Mouse (Mus musculus) limb, embryonic 12.5 days (tissue): ENCODE measurements around the gene Car14. TPM values are rescaled to one million over a fixed set of nuclear protein-coding genes. Genes with fewer than 3 reads are reported as not detected.
"Not testable (repeated sequence)": the region's sequence is repeated elsewhere in the genome, so short reads cannot be mapped to it uniquely, and the experiment has no call there.

ENCODE experiments used
- ATAC-seq: fragments of 200-750 bp; cut with Nextera tagmentation; 2 replicates; pipeline ENCODE4 v1.8.0; 2017; ENCODE audit warnings: low read depth, moderate TSS enrichment; ENCODE audit not compliant: insufficient number of reproducible peaks, insufficient read depth, low FRiP score, low TSS enrichment
- H3K27ac ChIP-seq: fragments of 300-500 bp; sonication (generic); 2 replicates; pipeline ENCODE4 v1.5.1; 2016; ENCODE audit warnings: mild to moderate bottlenecking, moderate library complexity
- H3K27me3 ChIP-seq: fragments of 300-500 bp; sonication (generic); 2 replicates; pipeline ENCODE4 v1.6.1; 2016; ENCODE audit warnings: mild to moderate bottlenecking, moderate library complexity
- H3K36me3 ChIP-seq: fragments of 300-500 bp; sonication (generic); 2 replicates; pipeline ENCODE4 v1.6.1; 2016; ENCODE audit warnings: mild to moderate bottlenecking, moderate library complexity
- H3K4me1 ChIP-seq: fragments of 300-500 bp; sonication (generic); replicated peaks from 2 replicates; pipeline ENCODE4 v1.6.1; 2016
- H3K4me2 ChIP-seq: fragments of 300-500 bp; sonication (generic); 2 replicates; pipeline ENCODE4 v1.6.1; 2016; ENCODE audit warnings: mild to moderate bottlenecking, moderate library complexity
- H3K4me3 ChIP-seq: fragments of 300-500 bp; sonication (generic); replicated peaks from 2 replicates; pipeline ENCODE4 v1.5.1; 2016; ENCODE audit warnings: mild to moderate bottlenecking
- H3K9ac ChIP-seq: fragments of 300-500 bp; sonication (generic); replicated peaks from 2 replicates; pipeline ENCODE4 v1.6.1; 2016; ENCODE audit warnings: mild to moderate bottlenecking, moderate library complexity
- H3K9me3 ChIP-seq: fragments of 300-500 bp; sonication (generic); 2 replicates; pipeline ENCODE4 v1.6.1; 2016; ENCODE audit warnings: mild to moderate bottlenecking, moderate library complexity
- WGBS: fragments of 180-500 bp; shearing (Covaris S2); methylation state at CpG from one replicate; pipeline ENCODE4 v1.1.7; 2016; 5-methylcytosine and 5-hydroxymethylcytosine counted together
- polyA plus RNA-seq: library from polyadenylated mRNA; unstranded; fragments of >200 nt; fragmentation: Nextera tagmentation; extraction: Ambion mirVana; gene quantifications from 2 replicates; pipeline ENCODE4 v1.2.1, GENCODE M21; 2016

Car14 gene
- polyA plus RNA-seq, 1 experiment from 2014 or later, result 78.4 TPM

DNA sequence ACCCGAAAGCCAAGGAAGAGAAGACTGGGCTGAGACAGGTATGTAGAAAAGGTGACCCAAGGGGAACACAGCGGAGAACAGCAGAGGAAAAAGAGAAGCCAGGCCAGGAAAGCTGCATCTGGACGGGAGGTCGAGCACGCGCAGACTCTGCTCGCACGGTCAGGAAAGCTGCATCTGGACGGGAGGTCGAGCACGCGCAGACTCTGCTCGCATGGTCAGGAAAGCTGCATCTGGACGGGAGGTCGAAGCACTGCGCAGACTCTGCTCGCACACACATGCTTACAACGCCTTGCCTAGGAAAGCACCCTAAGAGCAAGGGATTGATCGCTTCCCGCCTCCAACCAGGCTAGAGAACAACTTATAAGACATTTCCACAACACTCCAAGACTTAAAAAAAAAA is 38.9 kb downstream of the Car14 start:
- 89% methylated on average over 20 of the region's 20 CpGs for WGBS
- Histone ChIP-seq H3K4me1 (peaks cover 6% of the 10 kb centered on the region), H3K27ac (no peak overlapping the region), H3K4me2 (no peak overlapping the region), H3K4me3 (no peak overlapping the region), H3K27me3 (no peaks in the 10 kb centered on the region), H3K9me3 (no peaks in the 10 kb centered on the region), H3K9ac (no peak overlapping the region), H3K36me3 (peaks cover 78% of the 10 kb centered on the region)
- ATAC-seq, result no peak

DNA sequence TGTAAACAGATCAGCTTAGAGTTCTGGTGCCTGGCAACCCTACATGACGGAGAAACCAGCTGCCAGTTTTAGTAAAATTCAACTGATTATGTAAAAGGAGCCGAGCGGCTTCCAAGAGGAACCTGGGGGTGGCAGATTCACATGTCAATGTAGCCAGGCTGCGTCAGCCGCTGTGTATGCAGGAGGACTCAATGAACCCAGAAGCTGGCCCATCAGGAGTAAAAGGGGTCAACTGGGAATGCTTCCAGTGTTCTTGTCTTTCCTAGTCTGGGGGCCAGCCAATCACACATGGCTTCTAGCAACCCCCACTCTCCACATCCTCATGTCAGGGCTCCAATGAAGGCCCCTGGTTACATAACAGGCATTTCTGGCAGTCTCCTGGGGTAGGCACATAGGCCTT is 39.4 kb downstream of the Car14 start:
- no peak overlapping the region for H3K4me3 ChIP-seq
- no peaks in the 10 kb centered on the region for H3K27me3 ChIP-seq
- no peaks in the 10 kb centered on the region for H3K9me3 ChIP-seq
- H3K36me3 ChIP-seq, result peaks cover 75% of the 10 kb centered on the region
- whole genome bisulfite sequencing, result 82% methylated on average over 5 of the region's 5 CpGs
- no peak overlapping the region for H3K4me2 ChIP-seq
- ATAC-seq, result no peak
- no peak overlapping the region for H3K27ac ChIP-seq
- peaks cover under 1% of the 10 kb centered on the region; the same call in 1 of the 2 replicates for H3K4me1 ChIP-seq
- H3K9ac ChIP-seq, result 0 out of 2 replicates have a peak overlapping the region, but pooled peaks have one; percentile 37

DNA sequence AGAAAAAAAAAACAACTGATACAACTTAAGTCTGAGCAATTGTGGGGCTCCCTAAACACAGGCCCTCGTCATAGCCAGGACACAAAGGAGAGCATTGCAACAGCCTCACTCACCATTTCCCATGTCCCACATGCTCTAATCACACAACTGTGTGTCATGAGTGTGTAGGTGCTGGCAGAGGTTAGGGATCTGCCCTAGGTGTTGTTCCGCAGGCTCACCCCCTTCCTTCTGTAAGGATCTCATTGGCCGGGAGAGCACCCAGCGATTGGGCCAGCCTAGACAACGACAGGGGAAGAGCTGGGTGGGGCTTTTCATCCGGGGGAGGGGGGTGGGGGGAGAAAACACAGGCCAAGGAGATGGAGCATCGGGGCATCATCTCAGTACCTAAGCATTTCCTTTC is 40.9 kb downstream of the Car14 start:
- peaks cover 63% of the 10 kb centered on the region for H3K36me3 ChIP-seq
- H3K4me1 ChIP-seq, result no peaks in the 10 kb centered on the region
- H3K9me3 ChIP-seq, result no peaks in the 10 kb centered on the region
- no peak overlapping the region for H3K4me2 ChIP-seq
- ATAC-seq, result no peak
- no peak overlapping the region for H3K4me3 ChIP-seq
- no peak overlapping the region for H3K9ac ChIP-seq
- whole genome bisulfite sequencing, result 73% methylated on average over 7 of the region's 7 CpGs
- H3K27me3 ChIP-seq, result no peaks in the 10 kb centered on the region
- H3K27ac ChIP-seq, result no peak overlapping the region

DNA sequence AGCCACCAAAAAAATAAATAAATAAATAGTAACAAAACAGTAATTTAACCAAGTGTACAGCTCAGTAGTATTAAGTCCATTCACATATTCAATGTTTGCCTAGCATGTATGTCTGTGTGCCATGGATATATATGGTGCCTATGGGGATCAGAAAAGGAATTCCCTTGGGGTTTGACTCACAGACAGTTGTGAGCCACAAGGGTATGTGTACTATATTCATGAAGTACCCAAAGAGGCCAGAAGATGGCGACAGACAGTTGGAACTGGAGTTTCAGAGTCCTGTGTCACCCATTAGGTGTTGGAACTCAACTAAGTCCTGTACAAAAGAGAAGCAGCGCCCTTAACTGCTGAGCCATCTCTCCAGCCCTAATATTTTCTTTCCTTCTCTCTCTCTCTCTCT is 42.7 kb downstream of the Car14 start:
- WGBS, result 43% methylated on average over 2 of the region's 2 CpGs

DNA sequence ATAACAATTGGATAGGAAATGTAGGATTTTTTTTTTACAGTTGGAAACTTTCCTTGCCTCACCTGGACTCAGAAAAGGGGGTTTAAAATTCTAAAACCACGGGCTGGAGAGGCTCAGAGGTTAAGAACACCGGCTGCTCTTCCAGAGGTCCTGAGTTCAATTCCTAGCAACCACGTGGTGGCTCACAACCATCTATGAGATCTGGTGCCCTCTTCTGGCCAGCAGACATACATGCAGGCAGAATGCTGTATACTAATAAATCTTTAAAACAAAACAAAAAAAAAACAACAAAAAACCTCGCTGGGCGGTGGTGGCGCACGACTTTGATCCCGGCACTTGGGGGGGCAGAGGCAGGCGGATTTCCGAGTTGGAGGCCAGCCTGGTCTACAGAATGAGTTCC is 43.3 kb downstream of the Car14 start:
- ATAC-seq, result no peak
- Histone ChIP-seq H3K36me3 (peaks cover 44% of the 10 kb centered on the region), H3K4me1 (no peaks in the 10 kb centered on the region), H3K4me3 (no peak overlapping the region), H3K9me3 (no peaks in the 10 kb centered on the region), H3K4me2 (no peak overlapping the region), H3K27me3 (no peaks in the 10 kb centered on the region), H3K9ac (no peak overlapping the region), H3K27ac (no peak overlapping the region)
- 81% methylated on average over 10 of the region's 10 CpGs for WGBS

More for the DNA sequence above, 42.7 kb downstream of the Car14 start:
- no peak overlapping the region for H3K9ac ChIP-seq
- 0 out of 2 replicates have a peak, but pooled peaks have one; percentile 53 for ATAC-seq
- peaks cover 47% of the 10 kb centered on the region for H3K36me3 ChIP-seq
- H3K4me1 ChIP-seq, result no peaks in the 10 kb centered on the region
- no peaks in the 10 kb centered on the region for H3K27me3 ChIP-seq
- H3K4me2 ChIP-seq, result no peak overlapping the region
- H3K4me3 ChIP-seq, result no peak overlapping the region
- H3K27ac ChIP-seq, result no peak overlapping the region
- H3K9me3 ChIP-seq, result no peaks in the 10 kb centered on the region

DNA sequence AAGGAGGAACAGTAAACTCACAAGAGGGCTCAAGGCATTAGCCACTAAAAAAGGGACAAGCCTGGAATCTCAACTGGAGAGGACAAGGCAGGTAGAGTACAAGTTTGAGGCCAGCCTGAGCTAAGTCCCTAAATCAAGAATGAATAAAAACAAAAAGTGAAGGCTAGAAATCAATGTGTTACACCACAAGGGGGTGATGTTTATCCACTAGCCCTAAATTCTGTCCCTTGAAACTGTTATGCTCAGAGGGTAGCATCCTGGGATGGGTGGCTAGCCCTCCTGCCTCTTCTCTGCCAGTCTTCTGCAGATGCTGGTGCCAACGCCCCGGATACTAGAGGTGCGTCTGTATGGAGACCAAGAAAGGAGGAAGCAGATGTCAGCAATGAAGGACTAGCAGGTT is 44.2 kb downstream of the Car14 start:
- H3K4me1 ChIP-seq, result no peaks in the 10 kb centered on the region
- ATAC-seq, result no peak
- WGBS, result 94% methylated on average over 3 of the region's 3 CpGs
- no peak overlapping the region for H3K9ac ChIP-seq
- H3K27me3 ChIP-seq, result no peaks in the 10 kb centered on the region
- H3K4me3 ChIP-seq, result no peak overlapping the region
- peaks cover 35% of the 10 kb centered on the region for H3K36me3 ChIP-seq
- no peak overlapping the region for H3K4me2 ChIP-seq
- H3K9me3 ChIP-seq, result no peaks in the 10 kb centered on the region
- no peak overlapping the region for H3K27ac ChIP-seq

DNA sequence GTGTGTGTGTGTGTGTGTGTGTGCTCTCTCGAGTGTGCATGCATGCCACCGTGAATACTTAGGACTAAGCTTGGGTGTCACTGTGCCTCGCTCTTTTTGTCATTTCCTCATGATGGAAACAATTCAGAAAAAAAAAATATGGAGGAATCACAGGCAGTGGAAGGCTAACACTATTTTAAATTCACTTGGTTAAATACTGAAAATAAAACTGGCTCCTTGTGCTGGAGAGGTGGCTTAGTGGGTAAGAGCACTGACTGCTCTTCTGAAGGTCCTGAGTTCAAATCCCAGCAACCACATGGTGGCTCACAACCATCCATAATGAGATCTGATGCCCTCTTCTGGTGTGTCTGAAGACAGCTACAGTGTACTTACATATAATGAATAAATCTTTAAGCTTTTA is 46.2 kb downstream of the Car14 start:
- H3K9ac ChIP-seq, H3K4me2 ChIP-seq, H3K27ac ChIP-seq, H3K4me3 ChIP-seq, H3K4me1 ChIP-seq, H3K9me3 ChIP-seq, H3K27me3 ChIP-seq, ATAC-seq: not testable (repeated sequence)
- peaks cover 19% of the 10 kb centered on the region for H3K36me3 ChIP-seq
- 80% methylated on average over 3 of the region's 3 CpGs for WGBS

DNA sequence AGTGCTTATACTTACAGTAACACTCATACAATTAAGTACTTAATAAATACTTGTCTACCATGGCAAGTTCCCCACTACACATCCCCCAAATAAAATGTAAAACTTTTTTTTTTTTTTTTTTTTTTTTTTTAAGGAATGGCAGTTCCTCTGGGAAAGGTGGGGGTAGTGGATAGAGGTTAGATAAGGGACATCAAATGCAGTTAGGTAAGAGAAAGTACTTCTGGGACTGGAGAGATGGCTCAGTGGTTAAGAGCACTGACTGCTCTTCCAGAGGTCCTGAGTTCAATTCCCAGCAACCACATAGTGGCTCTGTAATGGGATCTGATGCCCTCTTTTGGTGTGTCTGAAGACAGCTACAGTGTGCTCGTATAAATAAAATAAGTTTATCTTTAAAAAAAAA is 47.4 kb downstream of the Car14 start:
- not testable (repeated sequence) for H3K9me3 ChIP-seq, ATAC-seq

DNA sequence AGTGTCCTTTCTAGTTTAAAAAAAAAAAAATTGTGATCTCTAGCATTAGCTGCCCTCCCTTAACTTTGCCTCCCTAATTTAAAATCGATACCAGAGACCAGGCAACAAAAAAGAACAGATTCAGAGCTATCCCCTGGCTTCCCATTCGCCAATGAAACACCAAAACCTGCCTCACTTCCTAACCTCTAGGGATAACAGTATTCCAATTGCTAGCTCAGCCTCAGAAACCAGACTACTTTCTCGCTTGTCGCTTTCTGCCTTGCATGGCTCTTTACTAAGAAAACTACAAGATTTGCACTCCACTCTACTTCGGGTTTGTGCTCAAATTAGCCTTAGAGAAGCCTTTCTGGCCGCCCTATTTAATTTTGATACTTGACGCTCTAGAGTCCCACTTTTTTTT is 48.4 kb downstream of the Car14 start:
- Histone ChIP-seq H3K36me3 (peaks cover 24% of the 10 kb centered on the region), H3K9me3 (no peaks in the 10 kb centered on the region), H3K4me2 (peak overlapping the region; percentile 64), H3K4me3 (peak overlapping the region; percentile 84), H3K9ac (peak overlapping the region; percentile 89), H3K4me1 (peaks cover 4% of the 10 kb centered on the region; the same call in 1 of the 2 replicates), H3K27ac (peak overlapping the region; percentile 87), H3K27me3 (no peaks in the 10 kb centered on the region)
- ATAC-seq, result 0 out of 2 replicates have a peak, but pooled peaks have one; percentile 2
- WGBS, result 30% methylated on average over 7 of the region's 7 CpGs

More for the DNA sequence above, 47.4 kb downstream of the Car14 start:
- not testable (repeated sequence) for H3K4me2 ChIP-seq, H3K4me3 ChIP-seq, H3K4me1 ChIP-seq, H3K27me3 ChIP-seq, H3K9ac ChIP-seq, H3K27ac ChIP-seq
- peaks cover 24% of the 10 kb centered on the region for H3K36me3 ChIP-seq
- WGBS, result 72% methylated on average over 1 of the region's 1 CpGs

DNA sequence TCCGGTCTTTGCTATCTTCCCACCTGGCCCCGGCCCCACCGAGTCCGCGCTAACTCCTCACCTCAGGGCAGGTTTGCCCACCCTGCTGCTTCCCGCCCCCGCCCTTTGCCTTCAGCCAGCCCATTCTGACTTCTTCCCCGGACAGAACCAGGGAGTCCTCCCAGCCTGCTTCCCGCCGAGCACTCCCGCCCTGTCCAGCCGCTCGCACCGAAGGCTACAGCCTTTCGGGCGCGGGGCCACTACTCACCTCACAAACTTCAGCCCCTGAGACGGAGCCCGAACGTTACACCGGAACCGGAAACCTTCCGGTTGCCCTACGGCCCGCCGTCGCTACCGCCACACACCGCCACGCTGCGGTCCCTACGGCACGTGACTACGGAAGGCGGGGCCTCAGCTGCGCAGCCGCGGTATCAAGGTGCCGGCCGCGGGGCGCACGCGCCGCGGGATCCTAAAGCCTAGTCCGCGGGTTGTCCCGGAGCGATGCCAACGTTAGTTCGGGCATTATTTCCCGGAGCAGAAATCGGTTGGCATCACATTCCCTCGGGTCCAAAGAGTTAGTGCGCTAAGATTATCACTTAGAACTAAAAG is 48.9 kb downstream of the Car14 start, which contains the start of gene Prpf3:
Prpf3 (minus strand) TSS at position 384 of the 588 bp plus-strand sequence.
- Histone ChIP-seq H3K4me3 (peak within 1 kb of the TSS; percentile 84), H3K4me1 (peaks cover 4% of the 10 kb centered on the region; the same call in 1 of the 2 replicates), H3K36me3 (peaks cover 28% of the 10 kb centered on the region), H3K27me3 (no peaks in the 10 kb centered on the region), H3K9ac (peak within 1 kb of the TSS; percentile 89), H3K27ac (peak within 1 kb of the TSS; percentile 87), H3K4me2 (peak within 1 kb of the TSS; percentile 64), H3K9me3 (no peaks in the 10 kb centered on the region)
- ATAC-seq, result peak; percentile 94
- WGBS, result under 1% methylated on average over 56 of the region's 56 CpGs

DNA sequence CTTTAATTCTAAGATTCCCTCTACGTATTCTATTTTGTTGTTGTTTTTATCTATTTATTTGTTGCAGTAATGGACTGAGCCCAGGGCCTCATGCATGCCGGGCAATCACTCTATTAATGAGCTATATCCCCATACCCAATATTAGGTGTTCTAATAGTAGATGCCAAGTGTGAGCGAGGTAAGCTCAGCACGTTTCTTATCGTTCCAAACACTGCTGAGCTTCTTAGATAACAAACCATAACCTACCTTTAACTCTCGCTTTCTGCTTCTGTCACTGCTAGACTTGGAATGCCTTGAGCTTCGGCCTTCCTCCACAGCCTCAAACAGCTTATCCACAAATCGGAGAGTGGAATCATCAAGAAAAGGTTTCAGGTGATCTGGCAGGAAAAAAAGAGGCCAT is 53.2 kb downstream of the Car14 start:
- WGBS, result 96% methylated on average over 8 of the region's 8 CpGs
- Histone ChIP-seq H3K9ac (no peak overlapping the region), H3K27ac (no peak overlapping the region), H3K27me3 (no peaks in the 10 kb centered on the region), H3K4me1 (peaks cover 4% of the 10 kb centered on the region; the same call in 1 of the 2 replicates), H3K4me3 (no peak overlapping the region), H3K9me3 (no peaks in the 10 kb centered on the region), H3K4me2 (no peak overlapping the region), H3K36me3 (peaks cover 71% of the 10 kb centered on the region)
- ATAC-seq, result no peak

DNA sequence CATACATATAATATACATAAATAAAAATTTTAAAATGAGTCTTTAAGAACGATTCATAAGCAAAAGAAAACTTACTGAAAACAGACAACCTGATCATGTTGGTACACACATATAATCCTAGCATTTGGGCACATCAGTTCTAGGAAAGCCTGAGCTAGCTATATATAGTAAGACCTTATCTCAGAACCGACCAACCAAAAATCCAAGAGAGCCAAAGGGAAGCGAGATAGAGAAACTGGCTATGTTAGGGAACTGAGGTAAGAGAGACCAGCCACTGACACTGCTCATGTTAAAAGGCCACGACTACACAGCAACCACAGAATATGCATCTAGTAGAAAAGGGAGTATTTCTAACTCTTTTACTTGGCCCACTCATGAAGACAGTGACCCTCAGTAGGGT is 53.9 kb downstream of the Car14 start:
- H3K4me2 ChIP-seq, result no peak overlapping the region
- ATAC-seq, result no peak
- no peaks in the 10 kb centered on the region for H3K27me3 ChIP-seq
- H3K9ac ChIP-seq, result no peak overlapping the region
- peaks cover 78% of the 10 kb centered on the region for H3K36me3 ChIP-seq
- H3K27ac ChIP-seq, result no peak overlapping the region
- no peak overlapping the region for H3K4me3 ChIP-seq
- 89% methylated on average over 4 of the region's 4 CpGs for WGBS
- H3K4me1 ChIP-seq, result peaks cover 4% of the 10 kb centered on the region; the same call in 1 of the 2 replicates
- H3K9me3 ChIP-seq, result no peaks in the 10 kb centered on the region
